Mouse (Mus musculus): Measurements from ENCODE around the gene Ncbp1. TPM values are rescaled to one million over a fixed set of nuclear protein-coding genes. Genes with fewer than 3 reads are reported as not detected.

Ncbp1 gene
- polyA plus RNA-seq (2016; fragmentation: Nextera tagmentation; extraction: Ambion mirVana) = 102 and 104 TPM in 2 replicates

GRCm38 (mm10) chr4:46138287-46139222 is at the start of gene Ncbp1, which contains the start of gene Tstd2:
Ncbp1 (plus strand) TSS chr4:46138613.
Tstd2 (minus strand) TSS chr4:46138694.
- Histone ChIP-seq H3K27me3 (no peaks in the 10 kb centered on the region), H3K4me2 (peak within 1 kb of the TSS; percentile 80), H3K9me3 (no peaks in the 10 kb centered on the region), H3K27ac (peak within 1 kb of the TSS; percentile 98), H3K9ac (replicated peaks) (peak within 1 kb of the TSS; percentile 85), H3K4me3 (replicated peaks) (peak within 1 kb of the TSS; percentile 65), H3K36me3 (peaks cover 20% of the 10 kb centered on the region), H3K4me1 (replicated peaks) (peaks cover 21% of the 10 kb centered on the region)
- peak; percentile 81 for ATAC-seq (ENCODE audit: insufficient number of reproducible peaks, insufficient read depth, low FRiP score, low TSS enrichment, low read depth)
- WGBS = under 1% methylated on average over 86 of the region's 90 CpGs

GRCm38 (mm10) chr4:46089524-46090125 is 48.8 kb upstream of the Ncbp1 start:
- Histone ChIP-seq H3K27ac (no peak overlapping the region), H3K4me2 (no peak overlapping the region), H3K27me3 (no peaks in the 10 kb centered on the region), H3K9ac (replicated peaks) (no peak overlapping the region), H3K9me3 (no peaks in the 10 kb centered on the region), H3K4me1 (replicated peaks) (0 out of 2 replicates have a peak, but pooled peaks cover 4% of the 10 kb centered on the region), H3K36me3 (no peaks in the 10 kb centered on the region), H3K4me3 (replicated peaks) (no peak overlapping the region)
- 87% methylated on average over 14 of the region's 14 CpGs for WGBS
- no peak for ATAC-seq (ENCODE audit: insufficient number of reproducible peaks, insufficient read depth, low FRiP score, low TSS enrichment, low read depth)

- 80% methylated on average over 5 of the region's 5 CpGs for WGBS
- no peak for ATAC-seq (ENCODE audit: insufficient number of reproducible peaks, insufficient read depth, low FRiP score, low TSS enrichment, low read depth)
These were observed 45.9 kb upstream of the Ncbp1 start for GRCm38 (mm10) chr4:46092429-46093076.

GRCm38 (mm10) chr4:46094916-46095825 is 43.2 kb upstream of the Ncbp1 start:
- Histone ChIP-seq H3K9ac (replicated peaks) (no peak overlapping the region), H3K4me3 (replicated peaks) (no peak overlapping the region), H3K27me3 (no peaks in the 10 kb centered on the region), H3K4me2 (no peak overlapping the region), H3K36me3 (no peaks in the 10 kb centered on the region), H3K9me3 (no peaks in the 10 kb centered on the region), H3K27ac (no peak overlapping the region), H3K4me1 (replicated peaks) (no peaks in the 10 kb centered on the region)
- WGBS = 62% methylated on average over 15 of the region's 15 CpGs
- ATAC-seq (ENCODE audit: insufficient number of reproducible peaks, insufficient read depth, low FRiP score, low TSS enrichment, low read depth) = no peak

More at GRCm38 (mm10) chr4:46092429-46093076, 45.9 kb upstream of the Ncbp1 start:
- Histone ChIP-seq H3K36me3 (no peaks in the 10 kb centered on the region), H3K4me1 (replicated peaks) (0 out of 2 replicates have a peak, but pooled peaks cover 4% of the 10 kb centered on the region), H3K27ac (no peak overlapping the region), H3K4me2 (no peak overlapping the region), H3K27me3 (no peaks in the 10 kb centered on the region), H3K9ac (replicated peaks) (no peak overlapping the region), H3K4me3 (replicated peaks) (no peak overlapping the region), H3K9me3 (no peaks in the 10 kb centered on the region)

- no peak overlapping the region for H3K4me2 ChIP-seq
- no peaks in the 10 kb centered on the region for H3K9me3 ChIP-seq
- no peaks in the 10 kb centered on the region; the same call in 1 of the 2 replicates for H3K27me3 ChIP-seq
- 88% methylated on average over 3 of the region's 3 CpGs for WGBS
- peaks cover under 1% of the 10 kb centered on the region; the same call in 1 of the 2 replicates for H3K4me1 ChIP-seq (replicated peaks)
- H3K36me3 ChIP-seq = no peaks in the 10 kb centered on the region
- ATAC-seq (ENCODE audit: insufficient number of reproducible peaks, insufficient read depth, low FRiP score, low TSS enrichment, low read depth) = no peak
- no peak overlapping the region for H3K4me3 ChIP-seq (replicated peaks)
- H3K27ac ChIP-seq = no peak overlapping the region
- H3K9ac ChIP-seq (replicated peaks) = no peak overlapping the region
These were observed 42.6 kb upstream of the Ncbp1 start for GRCm38 (mm10) chr4:46095826-46096159.

GRCm38 (mm10) chr4:46096546-46096945 is 41.9 kb upstream of the Ncbp1 start:
- H3K9me3 ChIP-seq = no peaks in the 10 kb centered on the region
- H3K27ac ChIP-seq = no peak overlapping the region
- no peaks in the 10 kb centered on the region for H3K36me3 ChIP-seq
- WGBS = 86% methylated on average over 7 of the region's 7 CpGs
- no peak overlapping the region for H3K9ac ChIP-seq (replicated peaks)
- H3K4me2 ChIP-seq = no peak overlapping the region
- H3K4me1 ChIP-seq (replicated peaks) = peaks cover 8% of the 10 kb centered on the region
- H3K27me3 ChIP-seq = no peaks in the 10 kb centered on the region; the same call in 1 of the 2 replicates
- no peak overlapping the region for H3K4me3 ChIP-seq (replicated peaks)
- ATAC-seq (ENCODE audit: insufficient number of reproducible peaks, insufficient read depth, low FRiP score, low TSS enrichment, low read depth) = no peak

- H3K4me3 ChIP-seq (replicated peaks) = no peak overlapping the region
- peaks cover 9% of the 10 kb centered on the region for H3K4me1 ChIP-seq (replicated peaks)
- 87% methylated on average over 2 of the region's 2 CpGs for WGBS
- no peaks in the 10 kb centered on the region for H3K9me3 ChIP-seq
- H3K27me3 ChIP-seq = no peaks in the 10 kb centered on the region; the same call in 1 of the 2 replicates
- no peak overlapping the region for H3K4me2 ChIP-seq
- no peak overlapping the region for H3K27ac ChIP-seq
- no peaks in the 10 kb centered on the region for H3K36me3 ChIP-seq
- ATAC-seq (ENCODE audit: insufficient number of reproducible peaks, insufficient read depth, low FRiP score, low TSS enrichment, low read depth) = no peak
- H3K9ac ChIP-seq (replicated peaks) = no peak overlapping the region
These were observed 40.8 kb upstream of the Ncbp1 start for GRCm38 (mm10) chr4:46097591-46097990.

GRCm38 (mm10) chr4:46099132-46099531 is 39.3 kb upstream of the Ncbp1 start:
- Histone ChIP-seq H3K27ac (no peak overlapping the region), H3K9ac (replicated peaks) (no peak overlapping the region), H3K4me2 (no peak overlapping the region), H3K36me3 (no peaks in the 10 kb centered on the region), H3K4me1 (replicated peaks) (peaks cover 9% of the 10 kb centered on the region), H3K27me3 (no peaks in the 10 kb centered on the region; the same call in 1 of the 2 replicates), H3K9me3 (no peaks in the 10 kb centered on the region), H3K4me3 (replicated peaks) (no peak overlapping the region)
- no peak for ATAC-seq (ENCODE audit: insufficient number of reproducible peaks, insufficient read depth, low FRiP score, low TSS enrichment, low read depth)
- WGBS = 74% methylated on average over 9 of the region's 9 CpGs

GRCm38 (mm10) chr4:46100539-46100938 is 37.9 kb upstream of the Ncbp1 start:
- Histone ChIP-seq H3K4me2 (no peak overlapping the region), H3K4me1 (replicated peaks) (peaks cover 9% of the 10 kb centered on the region), H3K9ac (replicated peaks) (no peak overlapping the region; the same call in 1 of the 2 replicates), H3K27ac (peak overlapping the region; percentile 69), H3K4me3 (replicated peaks) (no peak overlapping the region), H3K9me3 (no peaks in the 10 kb centered on the region), H3K36me3 (no peaks in the 10 kb centered on the region), H3K27me3 (no peaks in the 10 kb centered on the region; the same call in 1 of the 2 replicates)
- ATAC-seq (ENCODE audit: insufficient number of reproducible peaks, insufficient read depth, low FRiP score, low TSS enrichment, low read depth) = no peak
- 44% methylated on average over 7 of the region's 7 CpGs for WGBS

GRCm38 (mm10) chr4:46101211-46101711 is 37.2 kb upstream of the Ncbp1 start:
- Histone ChIP-seq H3K36me3 (no peaks in the 10 kb centered on the region), H3K4me3 (replicated peaks) (no peak overlapping the region), H3K9me3 (no peaks in the 10 kb centered on the region), H3K4me2 (peak overlapping the region; percentile 37), H3K27me3 (no peaks in the 10 kb centered on the region; the same call in 1 of the 2 replicates), H3K4me1 (replicated peaks) (peaks cover 9% of the 10 kb centered on the region), H3K27ac (peak overlapping the region; percentile 69), H3K9ac (replicated peaks) (no peak overlapping the region)
- ATAC-seq (ENCODE audit: insufficient number of reproducible peaks, insufficient read depth, low FRiP score, low TSS enrichment, low read depth) = peak; percentile 68; the same call in 1 of the 2 replicates
- WGBS = 11% methylated on average over 14 of the region's 14 CpGs
